20 mouse cellular contexts compared by ENCODE assay signal in genomic region chr13:6178362-6179070, GRCm38 (mm10).
DNase-seq lines count a peak whose midpoint lies in the region; ATAC-seq and TF ChIP-seq lines count a peak whose summit lies in the region.
"Had no signal": no experiment of that assay in that cellular context is flagged by ENCODE, and none has a peak within 500 bp of the region (broad histone marks: within the 10 kb centered on the region; RNA-seq: fewer than 3 reads in every experiment).

No protein-coding gene starts in this region.

- H3K4me1 ChIP-seq in forebrain, postnatal 0 days (ENCODE audit: insufficient read depth), result no peaks in the 10 kb centered on the region; the same call in 1 of the 2 replicates
- H3K4me1 ChIP-seq: embryonic facial prominence, embryonic 10.5 days; heart, embryonic 13.5 days; hindbrain, embryonic 15.5 days; limb, embryonic 13.5 days; lung, embryonic 15.5 days had no signal

- no peaks in the 10 kb centered on the region for H3K27me3 ChIP-seq in forebrain, postnatal 0 days (ENCODE audit: insufficient read depth, low read length)
- H3K27me3 ChIP-seq: heart, embryonic 13.5 days; hindbrain, embryonic 15.5 days; limb, embryonic 13.5 days; lung, embryonic 15.5 days had no signal

- TF ChIP-seq CTCF in forebrain, postnatal 0 days (IDR thresholded peaks at IDR 0.05; ENCODE audit: low read depth), result no peak

- no peak overlapping the region for H3K27ac ChIP-seq in forebrain, postnatal 0 days (ENCODE audit: low read depth, low read length)
- H3K27ac ChIP-seq: embryonic facial prominence, embryonic 10.5 days; heart, embryonic 13.5 days; hindbrain, embryonic 15.5 days; kidney, postnatal 0 days; limb, embryonic 13.5 days; liver, embryonic 14.5 days; lung, embryonic 15.5 days; midbrain, embryonic 10.5 days had no signal

- no peaks in the 10 kb centered on the region for H3K36me3 ChIP-seq in forebrain, postnatal 0 days (ENCODE audit: insufficient read depth)
- H3K36me3 ChIP-seq: embryonic facial prominence, embryonic 10.5 days; heart, embryonic 13.5 days; hindbrain, embryonic 15.5 days; limb, embryonic 13.5 days; lung, embryonic 15.5 days; midbrain, embryonic 10.5 days had no signal

- WGBS in forebrain, postnatal 0 days, result 40% methylated on average over 9 of the region's 9 CpGs

- intact Hi-C loops in left cerebral cortex, postnatal 25 days (cut with DNase I), result loop anchor here (5.0 kb wide), 3 partner anchors 164 to 316 kb away; partner anchors contain the start of gene Klf6
- intact Hi-C loops in heart, postnatal 36 days (cut with DNase I), result no loop called here

- no peak overlapping the region for H3K4me2 ChIP-seq in forebrain, postnatal 0 days (ENCODE audit: low read depth)
- H3K4me2 ChIP-seq: heart, embryonic 13.5 days; hindbrain, embryonic 15.5 days; limb, embryonic 13.5 days; lung, embryonic 15.5 days had no signal

- H3K9ac ChIP-seq in forebrain, postnatal 0 days, result no peak overlapping the region
- H3K9ac ChIP-seq: heart, embryonic 13.5 days; hindbrain, embryonic 15.5 days; limb, embryonic 13.5 days; liver, embryonic 14.5 days; lung, embryonic 15.5 days had no signal

- H3K4me3 ChIP-seq in forebrain, postnatal 0 days (ENCODE audit: low read depth, low read length), result no peak overlapping the region
- H3K4me3 ChIP-seq: embryonic facial prominence, embryonic 10.5 days; heart, embryonic 13.5 days; hindbrain, embryonic 15.5 days; limb, embryonic 13.5 days; lung, embryonic 15.5 days; midbrain, embryonic 10.5 days had no signal

- ATAC-seq in frontal cortex, adult (ENCODE audit: low TSS enrichment), result peak; percentile 90
- peak; percentile 87 for ATAC-seq in forebrain, postnatal 0 days
- ATAC-seq: intestine, embryonic 16.5 days had no signal

- DNase-seq in frontal cortex, postnatal 25 days (ENCODE audit: low spot score in 2 of 2), result no peak
- peak; percentile 58 for DNase-seq in forebrain, postnatal 0 days
- peak; percentile 58 to 90 for DNase-seq in left cerebral cortex, postnatal 25 days (ENCODE audit: low spot score in 2 of 2)
- DNase-seq in telencephalon, adult 2 months (ENCODE audit: low read depth, low spot score), result peak; percentile 72
- no peak for DNase-seq in kidney, adult 8-10 months
- DNase-seq in heart, postnatal 36 days, result no peak
- DNase-seq: adrenal gland, adult 2 months; gastrocnemius, postnatal 14 days; heart, adult 18-20 months; lung, postnatal 4 days had no signal

- H3K9me3 ChIP-seq in forebrain, postnatal 0 days (ENCODE audit: low read length), result no peaks in the 10 kb centered on the region
- H3K9me3 ChIP-seq: embryonic facial prominence, embryonic 10.5 days; heart, embryonic 13.5 days; hindbrain, embryonic 15.5 days; limb, embryonic 13.5 days; lung, embryonic 15.5 days; midbrain, embryonic 10.5 days had no signal

Comparison
In these comparisons a context has a peak if more than half of its experiments do, and no peak if none do; other contexts are left out.
1. DNase-seq: peak in forebrain, postnatal 0 days (single experiment), left cerebral cortex, postnatal 25 days (2 of 2) and telencephalon, adult 2 months (single experiment); none in frontal cortex, postnatal 25 days (0 of 2), kidney, adult 8-10 months (0 of 2) and heart, postnatal 36 days (0 of 2).